Mouse (Mus musculus) spleen, adult 2 months (tissue): ENCODE results near the gene Sertad2. TPM values are rescaled to one million over a fixed set of nuclear protein-coding genes. Genes with fewer than 3 reads are reported as not detected.

Experiments used
- DNase-seq, 2 experiments: peaks; one replicate each; pipeline versions ENCODE4 v3.0.0 to v3.0.0-alpha.2; 2012 to 2021; ENCODE audit warnings: low spot score in 2 of 2, low read depth in 1 of 2
- H3K27ac ChIP-seq: fragments of 200-500 bp; 2 replicates; pipeline ENCODE4 v1.5.1; 2012; ENCODE audit warnings: low read length, inconsistent platforms; ENCODE audit not compliant: insufficient read depth
- H3K27me3 ChIP-seq: fragments of 200-500 bp; 2 replicates; pipeline ENCODE4 v1.6.1; 2012; ENCODE audit warnings: mild to moderate bottlenecking, moderate library complexity, low read length, inconsistent platforms; ENCODE audit not compliant: control insufficient read depth, insufficient read depth
- H3K36me3 ChIP-seq: fragments of 200-500 bp; 2 replicates; pipeline ENCODE4 v1.6.1; 2012; ENCODE audit warnings: mild to moderate bottlenecking, low read length, inconsistent platforms; ENCODE audit not compliant: control insufficient read depth, insufficient read depth
- H3K4me1 ChIP-seq: fragments of 200-500 bp; 2 replicates; pipeline ENCODE4 v1.6.1; 2011; ENCODE audit warnings: inconsistent platforms; ENCODE audit not compliant: control insufficient read depth, insufficient read depth, insufficient read length
- H3K4me3 ChIP-seq: fragments of 200-500 bp; 2 replicates; pipeline ENCODE4 v1.5.1; 2011; ENCODE audit warnings: mild to moderate bottlenecking, inconsistent platforms; ENCODE audit not compliant: insufficient read depth, insufficient read length; ENCODE audit errors: extremely low read depth
- CTCF ChIP-seq: fragments of 200-500 bp; IDR thresholded peaks from 2 replicates; pipeline ENCODE4 v1.5.1; 2011; ENCODE audit warnings: mild to moderate bottlenecking, inconsistent platforms; ENCODE audit not compliant: insufficient read depth, insufficient read length, insufficient replicate concordance; ENCODE audit errors: extremely low read depth
- POLR2A ChIP-seq: fragments of 200-500 bp; IDR thresholded peaks from 2 replicates; pipeline ENCODE4 v1.6.1; 2011; ENCODE audit warnings: low read depth, low read length, inconsistent platforms
- WGBS: fragments of 180-500 bp; shearing (Covaris S2); methylation state at CpG from one replicate; pipeline ENCODE4 v1.1.7; 2018; 5-methylcytosine and 5-hydroxymethylcytosine counted together
- polyA plus RNA-seq: library from polyadenylated mRNA; depleted of rRNA; stranded (reverse); fragments of >200 nt; gene quantifications from 2 replicates; pipeline ENCODE4 v1.2.3, GENCODE M21; 2012

Gene Sertad2
- polyA plus RNA-seq, 1 experiment, result 22.3 TPM

DNA sequence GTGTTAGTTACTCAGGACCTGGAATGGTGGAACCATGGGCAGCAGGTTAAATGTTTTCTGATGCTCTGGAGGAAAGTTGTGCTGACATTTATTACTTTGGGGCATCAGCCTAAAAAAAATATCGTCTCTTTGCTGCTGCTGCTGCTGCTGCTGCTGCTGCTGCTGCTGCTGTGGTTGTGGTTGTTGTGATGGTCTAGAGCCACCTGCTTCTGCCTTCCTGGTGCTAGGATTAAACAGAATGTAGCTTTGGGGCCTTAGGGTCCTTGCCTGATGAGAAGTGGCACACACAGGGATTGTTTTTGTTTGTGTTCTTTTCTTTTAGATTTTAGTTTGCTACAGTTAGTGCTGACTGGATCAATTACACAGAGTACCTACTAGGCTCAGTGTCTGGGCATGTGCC, 101.1 kb downstream of the Sertad2 start:
- WGBS, result 42% methylated on average over 1 of the region's 1 CpGs
- Histone ChIP-seq H3K4me3 (no peak overlapping the region), H3K36me3 (peaks cover 9% of the 10 kb centered on the region), H3K27ac (no peak overlapping the region), H3K27me3 (no peaks in the 10 kb centered on the region), H3K4me1 (no peaks in the 10 kb centered on the region)
- TF ChIP-seq CTCF (no peak), POLR2A (no peak)
- no peak for DNase-seq

DNA sequence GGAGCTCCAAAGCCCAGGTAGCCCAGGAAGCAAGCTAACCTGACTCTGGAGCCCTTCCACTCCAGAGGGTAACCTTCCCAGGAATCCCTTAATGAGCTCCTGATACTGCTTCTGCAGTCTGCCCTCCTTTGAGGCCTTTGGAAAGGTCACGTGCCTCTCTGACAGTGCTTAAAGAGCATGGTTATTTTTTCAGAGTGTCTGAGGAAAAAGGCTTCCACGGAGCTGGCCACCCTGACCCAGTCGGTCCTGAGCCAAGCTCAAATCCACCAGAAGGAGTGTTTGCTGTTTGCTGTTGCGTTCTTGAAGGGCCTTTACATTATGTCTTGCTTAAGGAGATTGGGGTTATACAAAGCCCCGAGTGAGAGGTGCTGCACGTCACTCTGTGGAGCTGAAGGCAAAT, 101.8 kb downstream of the Sertad2 start:
- Histone ChIP-seq H3K36me3 (peaks cover 11% of the 10 kb centered on the region), H3K27ac (no peak overlapping the region), H3K27me3 (no peaks in the 10 kb centered on the region), H3K4me3 (no peak overlapping the region), H3K4me1 (no peaks in the 10 kb centered on the region)
- no peak for TF ChIP-seq CTCF
- no peak for TF ChIP-seq POLR2A
- no peak for DNase-seq
- 87% methylated on average over 6 of the region's 6 CpGs for WGBS

DNA sequence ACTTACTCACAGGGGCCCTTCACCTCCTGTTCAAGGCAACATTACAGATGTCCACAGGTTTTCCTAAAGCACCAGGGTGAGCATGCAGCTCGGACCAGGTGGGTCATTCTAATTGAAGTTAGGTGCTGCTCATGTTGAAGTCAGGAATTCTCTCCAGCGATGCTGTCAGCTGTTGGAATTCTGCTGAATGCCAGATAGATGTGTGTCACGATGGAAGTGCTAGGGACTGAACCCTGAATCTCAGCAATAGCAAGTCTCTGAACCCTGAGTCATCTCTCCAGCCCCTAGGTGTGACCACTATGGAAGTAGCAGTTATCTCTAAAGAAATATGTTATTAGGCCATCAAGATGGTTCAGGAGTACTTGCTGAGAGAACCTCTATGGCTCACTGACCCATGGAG, 102.5 kb downstream of the Sertad2 start:
- Histone ChIP-seq H3K27me3 (no peaks in the 10 kb centered on the region), H3K4me1 (no peaks in the 10 kb centered on the region), H3K36me3 (peaks cover 13% of the 10 kb centered on the region), H3K4me3 (no peak overlapping the region), H3K27ac (no peak overlapping the region)
- 93% methylated on average over 3 of the region's 3 CpGs for WGBS
- DNase-seq, result no peak
- TF ChIP-seq POLR2A (no peak), CTCF (no peak)

DNA sequence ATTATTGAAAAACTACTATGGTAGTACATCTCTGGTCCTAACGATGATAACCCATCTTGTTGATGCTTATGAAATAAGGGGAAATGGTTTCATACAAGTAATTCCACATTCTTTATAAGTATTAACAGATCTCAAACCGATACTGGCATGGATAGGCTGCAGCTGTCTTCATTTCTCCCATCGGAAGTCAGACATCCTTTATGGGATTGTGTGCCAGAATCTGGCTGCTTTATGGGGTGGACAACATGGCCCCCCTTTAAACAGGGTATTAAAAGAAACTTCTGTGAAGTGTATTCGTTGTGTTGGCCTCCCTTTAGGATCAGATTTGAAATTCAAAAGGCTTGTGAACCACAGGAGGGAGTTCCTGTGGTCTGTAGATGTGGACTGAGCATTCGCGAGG, 103.1 kb downstream of the Sertad2 start:
- no peaks in the 10 kb centered on the region for H3K27me3 ChIP-seq
- TF ChIP-seq POLR2A (no peak), CTCF (no peak)
- no peak overlapping the region for H3K4me3 ChIP-seq
- no peaks in the 10 kb centered on the region for H3K4me1 ChIP-seq
- WGBS, result 82% methylated on average over 6 of the region's 6 CpGs
- H3K27ac ChIP-seq, result no peak overlapping the region
- peaks cover 15% of the 10 kb centered on the region for H3K36me3 ChIP-seq
- DNase-seq, result no peak

DNA sequence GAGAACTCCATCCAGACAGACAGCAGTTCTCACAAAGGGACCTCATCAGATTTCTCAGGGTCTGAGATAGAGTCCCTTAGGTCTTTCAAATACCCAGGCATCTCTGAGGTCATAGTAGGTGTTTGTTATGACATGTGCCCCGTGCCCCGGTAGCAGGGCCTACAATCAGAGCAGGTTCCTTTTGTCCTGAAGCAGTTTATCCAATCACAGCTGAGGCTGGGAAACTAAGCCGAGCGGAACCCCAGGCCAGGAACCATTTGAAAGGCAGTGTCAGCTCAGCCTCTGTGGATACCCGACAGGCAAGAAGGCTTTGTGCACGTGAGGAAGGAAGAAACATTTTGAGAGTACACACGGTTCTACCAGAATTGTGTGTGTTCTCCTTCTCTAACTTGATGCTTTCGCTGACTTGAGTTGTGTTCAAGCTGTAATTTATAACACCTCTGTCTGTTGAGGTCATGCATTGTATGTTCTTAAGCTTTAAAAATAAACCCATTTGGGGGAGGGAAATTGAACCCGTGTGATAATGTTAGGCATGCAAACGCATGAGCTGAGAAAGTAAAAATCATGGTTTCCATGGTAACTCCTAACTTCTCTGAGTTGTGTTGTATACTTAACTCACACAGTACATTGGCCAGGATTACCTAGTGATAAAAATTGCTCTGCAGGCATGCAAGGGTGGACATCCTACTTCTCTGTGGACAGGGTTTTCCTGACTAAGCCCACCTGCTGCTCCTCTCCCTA, 104.1 kb downstream of the Sertad2 start:
- H3K27ac ChIP-seq, result no peak overlapping the region
- 86% methylated on average over 10 of the region's 10 CpGs for WGBS
- DNase-seq, result no peak
- no peak overlapping the region for H3K4me3 ChIP-seq
- H3K27me3 ChIP-seq, result no peaks in the 10 kb centered on the region
- peaks cover 15% of the 10 kb centered on the region for H3K36me3 ChIP-seq
- no peaks in the 10 kb centered on the region for H3K4me1 ChIP-seq
- TF ChIP-seq POLR2A, result no peak
- no peak for TF ChIP-seq CTCF

DNA sequence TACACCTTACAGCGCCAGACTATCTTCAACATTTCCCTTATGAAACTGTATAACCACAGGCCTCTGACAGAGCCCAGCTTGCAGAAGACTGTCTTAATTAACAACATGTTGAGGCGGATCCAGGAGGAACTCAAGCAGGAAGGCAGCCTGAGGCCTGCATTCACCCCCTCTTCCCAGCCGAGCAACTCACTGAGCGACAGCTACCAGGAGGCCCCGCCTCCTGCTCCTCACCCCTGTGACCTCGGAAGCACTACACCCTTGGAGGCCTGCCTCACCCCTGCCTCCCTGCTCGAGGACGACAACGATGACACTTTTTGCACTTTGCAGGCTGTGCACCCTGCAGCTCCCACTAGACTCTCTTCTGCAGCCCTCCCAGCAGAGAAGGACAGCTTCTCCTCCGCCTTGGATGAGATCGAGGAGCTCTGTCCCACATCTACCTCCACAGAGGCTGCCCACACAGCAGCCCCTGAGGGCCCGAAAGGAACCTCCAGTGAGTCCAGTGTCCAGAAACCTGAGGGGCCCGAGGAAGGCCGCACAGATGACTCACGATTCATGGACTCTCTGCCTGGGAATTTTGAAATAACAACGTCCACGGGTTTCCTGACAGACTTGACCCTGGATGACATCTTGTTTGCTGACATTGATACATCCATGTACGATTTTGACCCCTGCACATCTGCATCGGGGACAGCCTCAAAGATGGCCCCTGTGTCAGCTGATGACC, 105.0 kb downstream of the Sertad2 start:
- H3K4me3 ChIP-seq, result no peak overlapping the region
- TF ChIP-seq CTCF (no peak), POLR2A (no peak)
- H3K36me3 ChIP-seq, result peaks cover 15% of the 10 kb centered on the region
- H3K4me1 ChIP-seq, result no peaks in the 10 kb centered on the region
- no peaks in the 10 kb centered on the region for H3K27me3 ChIP-seq
- no peak overlapping the region for H3K27ac ChIP-seq
- no peak for DNase-seq
- 84% methylated on average over 19 of the region's 19 CpGs for WGBS

DNA sequence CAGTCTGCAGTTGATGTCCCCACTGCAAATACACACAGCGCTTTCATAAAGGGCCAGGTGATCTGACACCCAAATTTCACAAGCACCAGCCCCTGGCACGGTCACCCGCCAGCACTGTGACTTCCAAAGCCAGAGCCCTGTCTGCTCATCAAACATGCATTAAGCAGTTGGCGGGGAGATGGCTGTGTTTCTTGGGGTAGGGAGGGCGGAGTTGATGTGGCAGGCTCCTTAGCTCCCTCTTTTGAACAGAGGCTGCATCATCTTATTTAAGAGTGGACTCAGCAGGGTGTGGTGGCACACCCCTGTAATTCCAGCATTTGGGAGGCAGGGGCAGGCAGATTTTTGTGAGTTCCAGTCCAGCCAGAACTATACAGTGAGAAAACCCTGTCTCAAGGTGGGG, 106.4 kb downstream of the Sertad2 start:
- H3K4me3 ChIP-seq, result no peak overlapping the region
- TF ChIP-seq POLR2A (no peak), CTCF (no peak)
- no peak overlapping the region for H3K27ac ChIP-seq
- H3K4me1 ChIP-seq, result no peaks in the 10 kb centered on the region
- peaks cover 15% of the 10 kb centered on the region for H3K36me3 ChIP-seq
- DNase-seq, result no peak
- no peaks in the 10 kb centered on the region for H3K27me3 ChIP-seq
- WGBS, result 94% methylated on average over 5 of the region's 5 CpGs
